Comparison of ENCODE assay signal across 9 mouse cellular contexts in genomic region chr2:164517485-164518221, GRCm38 (mm10). TPM values are rescaled to one million over a fixed set of nuclear protein-coding genes. Genes with fewer than 3 reads are reported as not detected.
DNase-seq lines count a peak whose midpoint lies in the region; ATAC-seq and TF ChIP-seq lines count a peak whose summit lies in the region.
"Had no signal": no experiment of that assay in that cellular context is flagged by ENCODE, and none has a peak within 500 bp of the region (broad histone marks: within the 10 kb centered on the region; RNA-seq: fewer than 3 reads in every experiment).

No protein-coding gene starts in this region.

- WGBS in forebrain, embryonic 10.5 days, result 33% methylated on average over 10 of the region's 10 CpGs
- WGBS in forebrain, embryonic 16.5 days, result 33% methylated on average over 10 of the region's 10 CpGs
- 30% methylated on average over 9 of the region's 10 CpGs for WGBS in stomach, embryonic 16.5 days

- no peak overlapping the region for H3K4me2 ChIP-seq in forebrain, embryonic 16.5 days (ENCODE audit: low read length)
- no peak overlapping the region for H3K4me2 ChIP-seq in stomach, embryonic 16.5 days (ENCODE audit: low read depth, low read length)

- peaks cover 7% of the 10 kb centered on the region for H3K4me1 ChIP-seq in forebrain, embryonic 10.5 days
- no peaks in the 10 kb centered on the region; the same call in 1 of the 2 replicates for H3K4me1 ChIP-seq in forebrain, embryonic 16.5 days (replicated peaks; ENCODE audit: control insufficient read depth, insufficient read depth, low read length)
- H3K4me1 ChIP-seq in MEL (ENCODE audit: control insufficient read depth in 1 of 2, insufficient read depth in 2 of 2, low read length in 2 of 2), result peaks cover 2 to 15% of the 10 kb centered on the region in 2 experiments
- peaks cover 12% of the 10 kb centered on the region for H3K4me1 ChIP-seq in stomach, embryonic 16.5 days (ENCODE audit: control insufficient read depth, insufficient read depth, low read length)

- ATAC-seq in forebrain, embryonic 16.5 days, result no peak
- no peak for ATAC-seq in stomach, embryonic 16.5 days (ENCODE audit: insufficient read depth, low FRiP score)
- ATAC-seq: Patski had no signal

- no peak overlapping the region for H3K4me3 ChIP-seq in forebrain, embryonic 10.5 days
- H3K4me3 ChIP-seq in forebrain, embryonic 16.5 days (replicated peaks; ENCODE audit: low read length), result no peak overlapping the region
- no peak overlapping the region for H3K4me3 ChIP-seq in MEL (ENCODE audit: control insufficient read depth in 1 of 2, insufficient read depth in 1 of 2, low read depth in 2 of 2, low read length in 2 of 2)
- H3K4me3 ChIP-seq in stomach, embryonic 16.5 days (replicated peaks; ENCODE audit: low read length), result no peak overlapping the region

- peak; percentile 69 for TF ChIP-seq RAD21 in MEL (IDR thresholded peaks at IDR 0.05; ENCODE audit: low read depth, low read length)

- H3K27me3 ChIP-seq in forebrain, embryonic 10.5 days (ENCODE audit: poor library complexity, severe bottlenecking), result peaks cover 9% of the 10 kb centered on the region
- no peaks in the 10 kb centered on the region for H3K27me3 ChIP-seq in forebrain, embryonic 16.5 days (replicated peaks; ENCODE audit: control insufficient read depth, insufficient read depth, low read length)
- H3K27me3 ChIP-seq in MEL (ENCODE audit: control insufficient read depth in 1 of 2, insufficient read depth in 2 of 2, low read length in 2 of 2), result no peaks in the 10 kb centered on the region
- H3K27me3 ChIP-seq in stomach, embryonic 16.5 days (ENCODE audit: control insufficient read depth, insufficient read depth, low read length), result no peaks in the 10 kb centered on the region
- H3K27me3 ChIP-seq: Patski had no signal

- H3K79me2 ChIP-seq in MEL (ENCODE audit: control insufficient read depth, insufficient read depth, low read length, poor library complexity), result no peaks in the 10 kb centered on the region; the same call in 1 of the 2 replicates

- peak; percentile 81 to 96 (median 83) for TF ChIP-seq CTCF in MEL (IDR thresholded peaks at IDR 0.05 in 2 of 3, conservative IDR thresholded peaks at IDR 0.05 in 1 of 3; ENCODE audit: control insufficient read depth in 1 of 3, insufficient read depth in 1 of 3, low read depth in 2 of 3, low read length in 3 of 3, poor library complexity in 1 of 3, severe bottlenecking in 1 of 3)

- H3K9me3 ChIP-seq in forebrain, embryonic 10.5 days, result no peaks in the 10 kb centered on the region
- H3K9me3 ChIP-seq in forebrain, embryonic 16.5 days (ENCODE audit: control insufficient read depth, low read length), result no peaks in the 10 kb centered on the region
- no peaks in the 10 kb centered on the region for H3K9me3 ChIP-seq in MEL (replicated peaks; ENCODE audit: insufficient read depth, low read length)
- no peaks in the 10 kb centered on the region for H3K9me3 ChIP-seq in stomach, embryonic 16.5 days (replicated peaks; ENCODE audit: control insufficient read depth, low read length)

- TF ChIP-seq POLR2A in MEL (IDR thresholded peaks at IDR 0.05; ENCODE audit: control insufficient read depth in 1 of 2, insufficient read depth in 1 of 2, low read depth in 1 of 2, low read length in 2 of 2, poor library complexity in 1 of 2), result no peak

- H3K36me3 ChIP-seq in forebrain, embryonic 10.5 days (replicated peaks), result no peaks in the 10 kb centered on the region
- no peaks in the 10 kb centered on the region for H3K36me3 ChIP-seq in forebrain, embryonic 16.5 days (ENCODE audit: control insufficient read depth, insufficient read depth)
- peaks cover 0 to 9% of the 10 kb centered on the region in 2 experiments; a peak in 2 of 4 replicates for H3K36me3 ChIP-seq in MEL (ENCODE audit: control insufficient read depth in 1 of 2, insufficient read depth in 2 of 2, low read length in 2 of 2)
- no peaks in the 10 kb centered on the region for H3K36me3 ChIP-seq in stomach, embryonic 16.5 days (ENCODE audit: control insufficient read depth, insufficient read depth, low read length)

- no peak for TF ChIP-seq EP300 in MEL (IDR thresholded peaks at IDR 0.05; ENCODE audit: low read depth in 1 of 2, low read length in 2 of 2)

- peak; percentile 64 for DNase-seq in forebrain, embryonic 10.5 days (ENCODE audit: extremely low spot score, low spot score)
- DNase-seq in MEL (ENCODE audit: low read depth, low spot score), result peak; percentile 75
- peak; percentile 63 to 65 for DNase-seq in cerebellum, postnatal 10 days
- DNase-seq in gastrocnemius, postnatal 4 days (ENCODE audit: low spot score in 2 of 2), result peak; percentile 33 to 45
- DNase-seq in kidney, postnatal 4 days, result peak; percentile 63 to 66
- DNase-seq in lung, postnatal 36 days, result peak; percentile 82

- H3K27ac ChIP-seq in forebrain, embryonic 10.5 days, result no peak overlapping the region
- no peak overlapping the region for H3K27ac ChIP-seq in forebrain, embryonic 16.5 days (ENCODE audit: low read length)
- no peak overlapping the region for H3K27ac ChIP-seq in MEL (ENCODE audit: control insufficient read depth, low read depth, low read length)
- H3K27ac ChIP-seq in stomach, embryonic 16.5 days (ENCODE audit: low read length), result peak overlapping the region; percentile 87

- no peak overlapping the region for H3K9ac ChIP-seq in forebrain, embryonic 16.5 days (replicated peaks; ENCODE audit: low read depth, low read length)
- no peak overlapping the region for H3K9ac ChIP-seq in MEL (ENCODE audit: control insufficient read depth, low read depth, low read length, poor library complexity, severe bottlenecking)
- H3K9ac ChIP-seq in stomach, embryonic 16.5 days (ENCODE audit: low read length), result no peak overlapping the region

TF ChIP-seq in MEL, 35 proteins besides CTCF, POLR2A, EP300 and RAD21:
- TF ChIP-seq SMC3 (IDR thresholded peaks at IDR 0.05; ENCODE audit: low read depth, low read length) (peak; percentile 70), ZKSCAN1 (IDR thresholded peaks at IDR 0.05; ENCODE audit: low read depth, low read length) (no peak), ZC3H11A (IDR thresholded peaks at IDR 0.05; ENCODE audit: low read depth, low read length) (peak; percentile 61)

RNA-seq across cellular contexts. Expression of gene Pigt, which starts 20.3 kb away (rescaled TPM):
- 38.5 and 42.0 TPM in 2 replicates for polyA plus RNA-seq in forebrain, embryonic 10.5 days (2016; fragmentation: Nextera tagmentation; extraction: Ambion mirVana)
- polyA plus RNA-seq in forebrain, embryonic 16.5 days (2015; fragmentation: Nextera tagmentation; extraction: Ambion mirVana), result 58.6 and 68.3 TPM in 2 replicates
- total RNA-seq in MEL (2012; rRNA removed), result 35.8 and 39.8 TPM in 2 replicates
- 100 to 1,000 TPM in 1 of 2 experiments, not detected in 1; 115 TPM for polyA plus RNA-seq in MEL (2012; ENCODE audit: insufficient read depth in 1 of 2, insufficient read length in 2 of 2, low read depth in 1 of 2, low replicate concordance in 2 of 2, missing spikeins in 1 of 2)
- total RNA-seq in gastrocnemius, postnatal 4 days (2021), result 10 to 100 TPM; 66.5 to 66.8 TPM
- 69.6 and 72.9 TPM in 2 replicates for polyA plus RNA-seq in stomach, embryonic 16.5 days (2015; fragmentation: Nextera tagmentation; extraction: Ambion mirVana)

RNA-seq across cellular contexts. Expression of gene Dbndd2, which starts 31.7 kb away (rescaled TPM):
- polyA plus RNA-seq in forebrain, embryonic 10.5 days (2016; fragmentation: Nextera tagmentation; extraction: Ambion mirVana), result 3.1 and 4.8 TPM in 2 replicates
- 5.3 and 9.2 TPM in 2 replicates for polyA plus RNA-seq in forebrain, embryonic 16.5 days (2015; fragmentation: Nextera tagmentation; extraction: Ambion mirVana)
- 11.9 and 13.1 TPM in 2 replicates for total RNA-seq in MEL (2012; rRNA removed)
- 1 to 10 TPM in 1 of 2 experiments, not detected in 1; 6.9 TPM for polyA plus RNA-seq in MEL (2012; ENCODE audit: insufficient read depth in 1 of 2, insufficient read length in 2 of 2, low read depth in 1 of 2, low replicate concordance in 2 of 2, missing spikeins in 1 of 2)
- total RNA-seq in gastrocnemius, postnatal 4 days (2021), result 10 to 100 TPM; 13.5 to 15.7 TPM
- 12.1 and 21.3 TPM in 2 replicates for polyA plus RNA-seq in stomach, embryonic 16.5 days (2015; fragmentation: Nextera tagmentation; extraction: Ambion mirVana)

RNA-seq across cellular contexts. Expression of gene Trp53tg5, which starts 44.1 kb away (rescaled TPM):
- polyA plus RNA-seq in forebrain, embryonic 10.5 days (2016; fragmentation: Nextera tagmentation; extraction: Ambion mirVana), result not detected in 2 replicates
- polyA plus RNA-seq in forebrain, embryonic 16.5 days (2015; fragmentation: Nextera tagmentation; extraction: Ambion mirVana), result not detected in 2 replicates
- total RNA-seq in MEL (2012; rRNA removed), result not detected in 2 replicates
- under 1 TPM in 1 of 2 experiments, not detected in 1; 0.13 TPM for polyA plus RNA-seq in MEL (2012; ENCODE audit: insufficient read depth in 1 of 2, insufficient read length in 2 of 2, low read depth in 1 of 2, low replicate concordance in 2 of 2, missing spikeins in 1 of 2)
- not detected for total RNA-seq in gastrocnemius, postnatal 4 days (2021)
- polyA plus RNA-seq in stomach, embryonic 16.5 days (2015; fragmentation: Nextera tagmentation; extraction: Ambion mirVana), result not detected in 2 replicates

RNA-seq across cellular contexts. Expression of gene Wfdc2, which starts 44.6 kb away (rescaled TPM):
- 57.8 and 71.3 TPM in 2 replicates for polyA plus RNA-seq in forebrain, embryonic 10.5 days (2016; fragmentation: Nextera tagmentation; extraction: Ambion mirVana)
- polyA plus RNA-seq in forebrain, embryonic 16.5 days (2015; fragmentation: Nextera tagmentation; extraction: Ambion mirVana), result 1.4 and 3.0 TPM in 2 replicates
- not detected in 2 replicates for total RNA-seq in MEL (2012; rRNA removed)
- not detected for polyA plus RNA-seq in MEL (2012; ENCODE audit: insufficient read depth in 1 of 2, insufficient read length in 2 of 2, low read depth in 1 of 2, low replicate concordance in 2 of 2, missing spikeins in 1 of 2)
- 1 to 10 TPM in 1 of 2 experiments, not detected in 1; 1.3 TPM for total RNA-seq in gastrocnemius, postnatal 4 days (2021)
- polyA plus RNA-seq in stomach, embryonic 16.5 days (2015; fragmentation: Nextera tagmentation; extraction: Ambion mirVana), result 155 and 197 TPM in 2 replicates

RNA-seq across cellular contexts. Expression of gene Spint3, which starts 55.6 kb away (rescaled TPM):
- not detected in 2 replicates for polyA plus RNA-seq in forebrain, embryonic 10.5 days (2016; fragmentation: Nextera tagmentation; extraction: Ambion mirVana)
- polyA plus RNA-seq in forebrain, embryonic 16.5 days (2015; fragmentation: Nextera tagmentation; extraction: Ambion mirVana), result not detected in 2 replicates
- not detected in 2 replicates for total RNA-seq in MEL (2012; rRNA removed)
- not detected for polyA plus RNA-seq in MEL (2012; ENCODE audit: insufficient read depth in 1 of 2, insufficient read length in 2 of 2, low read depth in 1 of 2, low replicate concordance in 2 of 2, missing spikeins in 1 of 2)
- total RNA-seq in gastrocnemius, postnatal 4 days (2021), result not detected
- polyA plus RNA-seq in stomach, embryonic 16.5 days (2015; fragmentation: Nextera tagmentation; extraction: Ambion mirVana), result not detected in 2 replicates
- polyA plus RNA-seq: Patski had no signal
